Mouse (Mus musculus) brain, embryonic 14.5 days (tissue): ENCODE results near the gene Zc2hc1c.

Experiments
- CTCF ChIP-seq: fragments of 200-500 bp; IDR thresholded peaks from 2 replicates; pipeline ENCODE4 v1.5.1; 2012; ENCODE audit warnings: inconsistent platforms, mild to moderate bottlenecking, moderate library complexity, borderline replicate concordance; ENCODE audit not compliant: insufficient read depth, insufficient read length; ENCODE audit errors: extremely low read depth
- POLR2A ChIP-seq: fragments of 200-500 bp; IDR thresholded peaks from 2 replicates; pipeline ENCODE4 v1.6.1; 2012; ENCODE audit warnings: mild to moderate bottlenecking, inconsistent platforms, borderline replicate concordance; ENCODE audit not compliant: poor library complexity, insufficient read depth, insufficient read length, severe bottlenecking; ENCODE audit errors: extremely low read depth

GRCm38 (mm10) chr12:85339947-85340346 lies 51.6 kb downstream of the Zc2hc1c start:
- TF ChIP-seq CTCF = no peak
- no peak for TF ChIP-seq POLR2A
